Mouse (Mus musculus): ENCODE results near the gene Agfg1.
A peak's percentile ranks its signal among the peaks of the same experiment; 100 is the strongest.

Agfg1 gene

DNA sequence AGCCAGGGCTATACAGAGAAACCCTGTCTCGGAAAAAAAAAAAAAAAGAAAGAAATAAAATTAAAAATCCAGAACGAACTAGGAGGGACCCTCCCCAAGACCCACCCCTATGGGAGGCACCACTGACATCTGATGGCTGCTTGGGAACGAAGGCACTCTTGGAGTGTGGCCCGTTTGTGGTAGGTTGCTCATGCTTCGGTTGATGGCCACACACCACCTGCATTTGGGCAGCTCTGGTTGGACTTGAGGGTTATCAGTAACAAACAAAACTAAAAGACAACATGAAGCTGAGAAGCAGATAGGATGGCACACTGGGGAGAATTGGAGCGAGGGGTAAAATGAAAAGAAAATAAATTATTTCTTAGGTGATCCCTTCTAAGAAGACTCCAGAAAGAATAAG, 15.1 kb upstream of the Agfg1 start:
- DNase-seq (ENCODE audit: low read depth, low spot score) = no peak

DNA sequence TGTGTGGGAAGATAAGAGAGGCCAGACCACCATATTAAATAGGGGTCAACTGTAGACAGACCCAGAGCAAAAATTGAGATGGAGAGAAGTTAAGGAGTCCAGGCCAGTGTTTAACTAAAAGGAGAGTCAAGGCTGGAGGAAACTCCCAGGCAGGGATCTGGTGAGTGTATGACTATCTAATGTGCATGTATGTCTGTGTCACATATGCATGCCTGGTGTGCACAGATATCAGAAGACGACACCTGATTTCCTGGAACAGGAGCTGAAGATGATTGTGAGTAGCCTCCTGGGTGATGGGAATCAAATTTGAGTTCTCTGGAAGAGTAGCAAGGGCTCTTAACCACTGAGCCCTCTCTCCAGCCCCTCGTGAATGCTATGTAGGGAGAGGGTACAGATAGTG, 14.0 kb upstream of the Agfg1 start:
- DNase-seq (ENCODE audit: low read depth, low spot score) = no peak

DNA sequence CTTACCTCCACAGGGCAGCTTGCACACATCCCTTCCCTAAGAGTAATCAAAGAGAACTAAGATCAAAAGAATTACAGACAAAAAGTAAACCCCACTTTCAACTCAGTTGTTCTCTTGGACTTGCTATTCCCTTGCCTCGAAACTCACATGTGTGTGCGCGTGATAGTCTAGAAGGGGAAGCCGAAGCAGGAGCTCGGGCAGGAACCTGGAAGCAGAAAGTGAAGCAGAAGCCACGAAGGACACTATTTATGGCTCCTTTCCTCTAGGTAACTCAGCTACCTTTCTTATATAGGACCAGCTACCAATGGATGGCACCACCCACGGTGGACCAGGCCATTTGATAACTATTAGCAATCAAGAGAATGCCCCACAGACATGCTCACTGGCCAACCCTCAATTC, 13.5 kb upstream of the Agfg1 start:
- DNase-seq (ENCODE audit: low read depth, low spot score) = no peak

DNA sequence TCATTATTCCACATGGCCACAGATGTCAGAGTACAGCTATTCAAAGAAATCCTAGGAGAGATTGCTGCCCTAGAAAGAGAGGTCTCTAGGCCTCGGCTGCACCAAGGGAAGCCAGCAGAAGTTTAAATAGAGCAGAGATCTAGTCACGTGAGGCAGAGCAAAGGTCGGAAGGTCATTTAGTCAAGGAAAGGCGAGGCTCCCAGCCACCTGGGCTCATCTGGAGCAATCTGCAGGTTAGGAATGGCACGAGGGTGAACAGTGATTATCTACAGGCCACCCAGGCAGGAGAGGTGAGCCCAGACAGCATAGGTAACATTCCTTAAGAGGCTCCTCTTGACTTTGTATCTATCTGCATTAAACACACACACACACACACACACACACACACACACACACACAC, 12.4 kb upstream of the Agfg1 start:
- DNase-seq (ENCODE audit: low read depth, low spot score) = no peak

DNA sequence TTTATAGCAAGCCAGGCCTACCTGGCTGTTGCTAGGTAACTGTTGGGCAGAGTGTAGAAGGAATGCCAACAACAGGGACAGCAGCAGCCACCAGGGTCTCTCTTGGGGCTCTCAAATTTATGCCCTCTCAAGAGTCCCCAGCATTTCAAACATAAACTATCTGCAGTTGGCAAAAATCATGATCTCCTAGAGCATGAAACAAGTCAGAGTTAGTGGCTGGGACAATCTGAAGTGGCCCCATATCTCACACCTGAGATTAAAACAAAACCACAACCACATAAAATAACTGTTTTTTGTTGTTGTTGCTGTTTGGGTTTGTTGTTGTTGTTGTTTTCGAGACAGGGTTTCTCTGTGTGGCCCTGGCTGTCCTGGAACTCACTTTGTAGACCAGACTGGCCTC, 8.5 kb upstream of the Agfg1 start:
- no peak for DNase-seq (ENCODE audit: low read depth, low spot score)

DNA sequence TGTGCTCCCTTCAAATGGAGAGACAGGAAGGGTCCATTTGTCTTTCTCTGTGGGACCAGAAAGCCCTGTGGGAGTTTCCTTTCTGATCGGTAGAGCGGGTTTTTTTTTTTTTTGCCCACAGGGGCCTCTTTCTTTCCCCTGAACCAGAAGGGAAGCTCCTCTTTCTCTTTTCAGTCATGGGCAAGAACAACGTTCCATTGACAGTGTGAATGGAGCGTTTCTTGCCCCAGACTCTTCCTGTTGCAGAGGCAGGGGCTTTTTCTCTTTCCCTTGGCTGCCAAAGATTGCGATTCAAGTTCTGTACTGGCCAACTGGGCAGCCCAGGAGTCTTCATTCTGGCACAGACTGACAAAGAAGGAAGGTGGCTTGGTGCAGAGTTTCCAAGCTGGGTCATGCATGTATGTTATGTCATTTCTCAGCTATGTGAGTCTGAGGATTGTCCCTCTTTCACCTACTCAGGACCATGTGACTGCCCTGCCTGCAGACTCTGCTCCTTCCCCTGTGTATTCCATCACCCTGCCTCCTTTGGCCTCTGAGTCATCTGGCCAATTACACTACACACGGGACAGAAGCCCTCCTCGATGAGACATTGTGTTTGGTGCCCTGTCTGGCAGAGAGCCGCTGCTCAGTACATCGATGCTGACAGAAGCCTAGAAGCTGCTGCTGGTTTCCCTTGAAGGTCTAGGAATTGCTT, 7.6 kb upstream of the Agfg1 start:
- peak; percentile 38 for DNase-seq (ENCODE audit: low read depth, low spot score)

DNA sequence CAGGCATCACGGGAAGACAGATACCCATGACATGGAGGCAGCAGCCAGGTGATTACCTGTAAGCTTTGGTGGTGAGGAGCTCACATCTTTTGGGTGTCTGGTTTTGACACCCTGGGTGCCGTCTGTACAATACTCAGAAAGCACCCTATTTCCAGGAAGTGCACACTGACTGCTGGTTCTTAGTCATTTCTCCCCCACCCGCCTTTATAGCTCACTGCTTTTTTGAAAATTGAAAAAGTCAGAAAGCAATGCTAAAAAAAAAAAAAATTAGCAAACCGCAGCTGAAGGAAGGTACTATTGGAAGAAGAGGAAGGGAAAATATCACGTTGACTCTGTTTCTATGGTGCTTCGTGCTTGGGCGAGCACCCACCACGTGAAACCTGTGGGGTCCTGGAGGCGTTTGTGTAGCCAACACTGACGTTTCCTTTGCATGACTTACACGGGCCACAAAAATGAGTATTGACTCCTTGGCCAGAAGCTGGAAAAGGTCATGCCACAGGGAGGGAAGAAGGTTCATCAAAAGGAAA, 6.7 kb upstream of the Agfg1 start:
- DNase-seq (ENCODE audit: low read depth, low spot score) = peak; percentile 74

DNA sequence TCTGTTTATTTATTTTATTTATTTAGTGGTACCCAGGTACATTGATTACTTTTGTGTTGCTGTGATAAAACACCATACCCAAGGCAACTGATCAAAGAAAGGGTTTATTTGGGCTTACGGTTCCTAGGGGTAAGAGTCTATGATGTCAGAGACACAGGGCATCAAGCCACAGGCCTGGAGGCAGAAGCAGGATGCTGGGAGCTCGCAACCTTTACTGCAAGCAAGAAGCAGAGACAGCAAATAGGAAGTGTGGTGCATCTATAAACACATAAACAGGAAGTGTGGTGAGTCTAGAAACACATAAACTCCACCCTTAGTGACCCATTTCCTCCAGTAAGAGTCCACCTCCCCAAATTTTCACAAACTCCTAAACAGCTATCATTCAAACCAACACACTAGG, 5.8 kb upstream of the Agfg1 start:
- DNase-seq (ENCODE audit: low read depth, low spot score) = no peak

DNA sequence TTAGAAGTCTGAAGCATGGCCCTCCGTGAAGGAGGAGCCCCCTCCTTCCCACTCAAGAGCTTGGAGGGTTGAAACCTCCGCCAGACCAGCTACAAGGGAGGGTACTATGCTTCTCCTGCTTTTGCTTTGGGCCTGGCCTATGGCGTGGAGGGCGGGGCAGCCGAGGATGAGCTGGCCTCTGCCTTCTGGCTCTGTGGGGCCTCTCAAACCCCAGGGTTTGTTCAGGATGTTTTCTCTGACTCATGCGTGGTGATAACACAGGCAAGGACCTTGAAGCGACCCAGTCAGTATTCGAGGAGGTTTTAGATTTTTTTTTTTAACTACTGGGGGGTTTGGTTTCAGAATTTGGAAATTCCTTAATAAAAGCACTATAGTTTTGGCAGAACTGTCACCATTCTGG, 4.7 kb upstream of the Agfg1 start:
- no peak for DNase-seq (ENCODE audit: low read depth, low spot score)

DNA sequence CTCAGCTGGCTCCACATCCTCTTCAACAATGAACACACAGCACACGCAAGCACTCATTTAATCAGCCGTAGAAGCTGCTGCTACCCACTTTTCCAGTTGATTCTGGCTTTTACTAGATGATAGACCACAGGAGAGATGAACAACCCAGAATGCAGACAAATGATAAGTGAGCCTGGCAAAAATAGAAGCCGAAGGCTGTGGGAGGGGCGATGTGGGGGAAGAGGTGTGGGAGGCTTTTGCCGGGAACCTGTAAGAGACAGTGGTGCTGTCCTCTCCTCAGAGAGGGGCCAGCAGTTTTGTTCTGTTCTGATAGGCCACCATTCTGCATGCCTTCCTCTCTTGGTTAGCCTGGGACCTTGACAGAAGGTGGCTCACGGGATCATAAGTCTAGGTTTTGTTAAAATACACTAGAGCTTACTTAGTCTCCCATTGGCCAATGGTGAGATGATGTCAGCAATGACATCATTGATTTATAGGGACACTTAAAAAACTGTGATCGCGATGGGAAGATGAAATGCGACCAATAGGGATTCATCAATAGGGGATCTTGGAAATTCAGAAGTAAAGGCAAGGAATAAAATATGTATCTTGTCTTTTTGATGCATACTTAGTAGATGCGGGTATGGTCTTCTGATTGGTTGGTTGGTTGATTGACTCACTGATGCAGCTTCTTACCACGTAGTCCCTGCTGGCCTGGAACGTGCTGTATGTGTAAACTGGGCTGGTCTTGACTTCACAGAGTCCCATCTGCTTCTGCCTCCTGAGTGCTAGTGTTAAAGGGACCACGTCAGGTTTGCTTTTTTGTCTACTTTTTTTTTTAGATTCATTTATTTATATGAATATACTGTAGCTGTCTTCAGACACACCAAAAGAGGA, 2.7 kb upstream of the Agfg1 start:
- DNase-seq (ENCODE audit: low read depth, low spot score) = no peak

DNA sequence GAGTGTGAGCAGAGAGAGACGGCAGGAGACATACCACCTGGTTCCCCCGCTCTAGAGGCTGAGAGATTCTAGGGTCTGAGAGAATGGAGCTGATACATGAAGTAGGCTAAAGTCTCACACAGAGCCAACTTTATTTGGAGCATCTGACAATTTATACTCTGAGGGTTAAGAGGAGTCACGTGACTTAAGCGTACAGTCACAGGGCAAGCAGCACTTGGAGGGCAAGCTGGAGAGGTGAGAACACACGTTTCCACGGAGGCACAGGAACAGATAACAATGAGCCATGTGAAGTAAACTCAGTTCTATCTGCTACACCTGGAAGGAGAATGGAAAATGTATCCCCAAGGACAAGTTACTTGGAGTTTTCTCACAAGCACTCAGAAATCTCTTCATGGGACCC, 1.7 kb upstream of the Agfg1 start:
- no peak for DNase-seq (ENCODE audit: low read depth, low spot score)

DNA sequence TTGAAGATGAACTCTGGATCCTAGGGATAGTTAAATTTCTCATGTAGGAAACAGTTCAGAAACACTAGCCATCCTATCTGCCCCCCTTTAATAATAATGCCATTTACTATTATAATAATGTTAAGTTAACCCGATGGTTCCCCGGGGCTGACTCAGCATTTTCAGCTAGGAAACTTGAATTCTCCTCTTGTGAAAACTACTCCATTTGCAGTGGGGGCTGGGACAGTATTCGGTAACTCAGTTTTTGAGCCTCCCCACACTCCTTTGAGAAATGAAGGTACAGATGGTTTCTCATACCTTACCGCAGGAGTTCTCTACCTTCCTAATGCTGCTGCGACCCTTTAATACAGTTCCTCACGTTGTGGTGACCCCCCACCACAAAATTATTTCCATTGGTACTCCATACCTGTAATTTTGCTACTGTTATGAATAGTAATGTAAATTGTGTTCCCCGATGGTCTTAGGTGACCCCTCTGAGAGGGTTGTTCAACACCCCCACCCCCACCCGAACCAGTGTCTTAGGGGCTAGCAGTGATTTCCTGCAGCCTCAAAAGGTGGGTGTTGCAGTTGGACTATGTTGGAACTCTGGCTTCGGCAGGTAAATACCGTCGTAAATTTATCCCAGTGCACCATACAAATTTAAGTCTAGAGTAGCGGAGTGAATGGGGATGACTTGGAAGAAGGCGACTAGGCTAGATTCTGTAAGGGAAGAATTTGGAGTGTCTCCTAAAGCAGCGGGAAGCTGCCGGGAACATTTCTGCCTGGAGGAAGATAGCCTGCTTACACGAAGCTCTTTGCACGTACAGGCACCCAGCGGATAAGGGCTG, 601 bp upstream of the Agfg1 start:
- DNase-seq (ENCODE audit: low read depth, low spot score) = no peak

DNA sequence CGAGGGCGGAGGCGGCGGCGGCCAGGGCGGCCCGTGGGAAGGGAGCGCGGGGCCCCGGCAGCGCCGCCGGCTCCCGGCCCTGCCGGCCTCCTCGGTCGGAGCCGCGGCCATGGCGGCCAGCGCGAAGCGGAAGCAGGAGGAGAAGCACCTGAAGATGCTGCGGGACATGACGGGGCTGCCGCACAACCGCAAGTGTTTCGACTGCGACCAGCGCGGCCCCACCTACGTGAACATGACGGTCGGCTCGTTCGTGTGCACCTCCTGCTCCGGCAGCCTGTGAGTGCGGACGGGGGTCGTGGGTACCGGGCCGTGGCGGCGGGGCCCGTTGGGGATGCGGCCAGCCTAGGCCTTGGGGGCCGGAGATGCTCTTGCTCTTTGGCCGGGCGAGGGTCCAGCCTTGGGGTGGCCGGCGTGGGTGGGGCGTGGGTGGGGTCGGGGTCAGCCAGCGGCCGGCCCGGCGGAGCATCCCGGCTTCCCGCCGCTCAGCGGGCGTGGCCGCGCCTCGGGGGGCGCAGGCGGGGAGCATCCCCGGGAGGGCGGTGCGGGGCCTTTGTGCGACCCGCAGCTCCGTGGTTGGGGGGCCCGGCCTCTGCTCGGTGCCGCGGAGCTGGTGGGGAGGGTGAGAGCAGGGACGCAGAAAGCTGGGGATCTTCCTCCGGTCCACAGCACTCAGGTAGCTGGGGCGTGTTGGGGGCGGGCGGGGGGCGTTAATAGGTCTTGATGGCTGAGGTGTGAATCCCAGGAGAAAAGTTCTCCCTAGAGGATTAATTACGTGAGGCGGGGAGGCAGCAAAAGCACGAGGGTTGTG, 535 bp downstream of the Agfg1 start:
- DNase-seq (ENCODE audit: low read depth, low spot score) = peak; percentile 29

DNA sequence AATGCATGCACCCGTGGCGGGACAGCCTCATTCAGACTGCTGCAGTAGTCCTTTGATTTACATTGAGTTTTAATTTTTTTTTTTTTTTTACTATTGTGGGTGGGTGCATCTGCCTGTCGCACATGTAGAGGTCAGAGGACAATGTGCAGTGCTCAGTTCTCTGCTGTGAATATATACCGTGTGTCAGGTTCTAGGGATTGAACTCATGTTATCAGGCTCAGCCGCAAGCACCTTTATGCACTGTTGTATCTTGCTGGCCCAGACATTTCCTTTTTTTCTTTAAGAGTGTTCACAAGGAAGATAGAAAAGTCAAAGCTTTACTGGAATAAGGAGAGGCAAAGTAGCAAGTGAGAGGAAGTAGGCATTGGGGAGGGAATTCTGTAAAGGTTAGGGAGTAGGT, 16.4 kb downstream of the Agfg1 start:
- no peak for DNase-seq (ENCODE audit: low read depth, low spot score)

DNA sequence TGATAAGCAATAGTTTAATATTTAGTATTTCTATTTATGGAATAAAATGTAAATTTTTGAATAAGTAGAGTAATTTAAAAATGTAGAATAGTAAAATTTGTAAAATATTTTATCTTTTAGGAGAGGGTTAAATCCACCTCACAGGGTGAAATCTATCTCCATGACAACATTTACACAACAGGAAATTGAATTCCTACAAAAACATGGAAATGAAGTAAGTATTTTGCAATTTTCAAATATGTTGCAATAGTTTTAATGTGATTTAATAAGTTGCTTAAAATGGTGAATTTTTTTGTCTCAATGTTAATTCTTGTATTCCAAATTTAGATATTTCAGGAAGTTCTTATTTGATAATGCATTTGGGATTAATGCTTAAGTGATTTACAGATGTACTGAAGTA, 19.0 kb downstream of the Agfg1 start:
- DNase-seq (ENCODE audit: low read depth, low spot score) = no peak

DNA sequence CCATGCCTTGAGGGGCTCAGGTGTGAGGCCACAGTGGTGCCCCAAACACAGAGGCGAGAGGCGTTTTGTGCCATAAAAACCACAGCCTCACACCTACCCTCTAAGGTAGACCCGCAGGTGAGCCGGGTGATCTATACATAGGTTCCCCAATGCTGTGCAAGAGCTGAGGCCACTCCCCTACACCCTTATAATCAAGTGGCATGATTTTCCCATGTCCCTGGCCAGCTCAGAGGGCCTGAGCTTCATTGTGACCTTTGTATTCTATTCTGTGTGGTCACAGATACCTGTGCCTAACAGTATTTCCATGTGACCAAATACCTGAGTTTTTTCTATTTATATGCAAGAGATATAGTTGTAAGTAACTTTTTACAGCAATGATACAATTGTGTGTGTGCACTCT, 21.1 kb downstream of the Agfg1 start:
- no peak for DNase-seq (ENCODE audit: low read depth, low spot score)

DNA sequence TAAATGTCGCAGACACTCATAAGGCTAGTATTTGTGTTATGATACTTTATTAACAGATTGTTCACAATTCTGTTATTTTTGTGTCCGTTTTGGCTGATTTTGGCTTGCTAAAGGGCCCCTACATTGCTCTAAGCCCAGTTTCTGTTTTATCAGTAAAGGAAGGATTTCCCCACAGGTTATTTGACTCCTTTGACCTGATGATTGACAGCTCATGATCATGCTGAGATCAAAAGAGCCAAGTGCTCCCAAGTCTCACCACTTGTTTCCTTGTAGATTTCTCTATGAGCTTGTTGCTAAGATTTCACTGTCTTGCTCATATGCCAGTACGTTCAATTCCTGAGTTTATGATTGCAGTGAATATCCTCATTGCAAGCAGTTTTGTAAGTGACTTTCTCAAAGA, 30.9 kb downstream of the Agfg1 start:
- DNase-seq (ENCODE audit: low read depth, low spot score) = no peak

DNA sequence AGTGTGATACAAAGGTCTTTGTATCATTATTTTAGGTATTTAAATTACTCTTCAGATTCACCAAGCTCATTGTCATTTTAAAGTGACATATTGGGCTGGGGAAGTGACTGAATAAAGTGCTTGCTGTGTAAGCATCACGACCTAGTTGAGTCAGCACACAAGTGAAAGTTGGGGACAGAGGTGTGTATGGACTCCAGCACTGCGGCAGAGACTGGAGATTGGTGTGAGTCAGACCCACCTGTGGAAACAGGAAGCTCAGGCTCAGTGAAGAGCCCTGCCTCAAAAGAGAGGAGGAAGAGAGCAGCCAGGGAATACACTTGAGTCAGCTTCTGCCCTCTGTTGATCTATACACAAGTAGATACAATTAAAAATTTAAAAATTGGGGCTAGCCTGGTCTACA, 39.9 kb downstream of the Agfg1 start:
- peak; percentile 69 for DNase-seq (ENCODE audit: low read depth, low spot score)

DNA sequence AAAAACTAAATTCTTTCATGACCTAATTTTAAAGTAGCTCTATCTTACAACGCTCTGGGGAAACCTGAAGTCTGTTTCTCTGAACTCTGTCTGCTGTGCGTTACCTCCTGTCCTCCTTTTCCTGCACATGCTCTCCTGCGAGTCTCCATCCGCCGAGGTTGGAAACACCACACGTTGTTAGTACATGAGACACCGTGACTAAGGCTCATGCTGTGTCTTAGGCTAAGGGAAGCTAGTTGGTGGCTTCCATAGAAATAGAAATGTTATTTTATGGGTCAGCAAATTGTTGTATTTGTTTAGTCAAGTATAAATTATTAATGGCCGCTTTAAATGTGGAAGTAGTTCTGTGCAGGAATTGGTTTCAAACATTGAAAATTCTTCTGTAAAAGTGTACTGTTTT, 40.9 kb downstream of the Agfg1 start:
- DNase-seq (ENCODE audit: low read depth, low spot score) = no peak

DNA sequence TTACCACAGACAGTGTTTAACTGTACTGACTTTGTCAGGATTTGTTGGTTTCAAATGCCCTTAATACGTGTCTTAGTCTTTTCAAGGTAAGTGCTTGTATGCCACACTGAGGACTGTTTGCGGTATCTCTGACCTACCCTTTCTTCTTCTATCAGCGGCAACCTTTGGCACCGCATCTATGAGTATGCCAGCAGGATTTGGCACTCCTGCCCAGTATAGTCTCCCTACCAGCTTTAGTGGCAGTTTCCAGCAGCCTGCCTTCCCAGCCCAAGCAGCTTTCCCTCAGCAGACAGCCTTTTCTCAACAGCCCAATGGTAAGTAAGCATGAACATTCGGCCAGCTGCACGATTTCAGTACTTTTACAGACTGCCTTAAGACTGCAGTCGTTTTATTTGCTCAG, 54.0 kb downstream of the Agfg1 start:
- no peak for DNase-seq (ENCODE audit: low read depth, low spot score)

DNA sequence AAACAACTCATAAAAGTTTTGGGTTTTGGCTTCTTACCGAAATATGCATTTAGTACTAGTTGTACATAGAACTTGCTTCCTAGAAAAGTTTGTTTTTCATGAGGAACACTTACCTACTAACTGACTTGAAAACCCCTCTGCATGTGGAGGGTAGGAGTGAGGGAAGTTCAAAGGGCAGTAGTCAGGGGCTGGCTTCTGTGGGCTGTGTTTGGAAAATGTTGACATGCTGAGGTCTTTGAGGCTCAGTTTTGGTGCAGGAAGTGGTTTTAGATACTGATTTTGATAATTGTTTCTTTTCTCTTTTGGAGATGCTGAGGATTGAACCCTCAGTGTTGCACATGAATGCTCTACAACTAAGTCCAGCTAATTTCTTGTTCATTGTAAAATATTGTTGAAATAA, 61.3 kb downstream of the Agfg1 start:
- no peak for DNase-seq (ENCODE audit: low read depth, low spot score)

All from A20 (cell line).